Mouse (Mus musculus) ES-Bruce4 (cell line): ENCODE measurements around the gene Luc7l3.

Experiments
- CTCF ChIP-seq: IDR thresholded peaks from one replicate; pipeline ENCODE4 v1.8.1; 2011; ENCODE audit warnings: low read depth, low read length
- EP300 ChIP-seq: IDR thresholded peaks from 2 replicates; pipeline ENCODE4 v1.6.1; 2011; ENCODE audit warnings: low read depth, low read length; ENCODE audit not compliant: insufficient read depth
- POLR2A ChIP-seq: IDR thresholded peaks from one replicate; pipeline ENCODE4 v1.8.1; 2011; ENCODE audit warnings: low read length; ENCODE audit not compliant: insufficient read depth

DNA sequence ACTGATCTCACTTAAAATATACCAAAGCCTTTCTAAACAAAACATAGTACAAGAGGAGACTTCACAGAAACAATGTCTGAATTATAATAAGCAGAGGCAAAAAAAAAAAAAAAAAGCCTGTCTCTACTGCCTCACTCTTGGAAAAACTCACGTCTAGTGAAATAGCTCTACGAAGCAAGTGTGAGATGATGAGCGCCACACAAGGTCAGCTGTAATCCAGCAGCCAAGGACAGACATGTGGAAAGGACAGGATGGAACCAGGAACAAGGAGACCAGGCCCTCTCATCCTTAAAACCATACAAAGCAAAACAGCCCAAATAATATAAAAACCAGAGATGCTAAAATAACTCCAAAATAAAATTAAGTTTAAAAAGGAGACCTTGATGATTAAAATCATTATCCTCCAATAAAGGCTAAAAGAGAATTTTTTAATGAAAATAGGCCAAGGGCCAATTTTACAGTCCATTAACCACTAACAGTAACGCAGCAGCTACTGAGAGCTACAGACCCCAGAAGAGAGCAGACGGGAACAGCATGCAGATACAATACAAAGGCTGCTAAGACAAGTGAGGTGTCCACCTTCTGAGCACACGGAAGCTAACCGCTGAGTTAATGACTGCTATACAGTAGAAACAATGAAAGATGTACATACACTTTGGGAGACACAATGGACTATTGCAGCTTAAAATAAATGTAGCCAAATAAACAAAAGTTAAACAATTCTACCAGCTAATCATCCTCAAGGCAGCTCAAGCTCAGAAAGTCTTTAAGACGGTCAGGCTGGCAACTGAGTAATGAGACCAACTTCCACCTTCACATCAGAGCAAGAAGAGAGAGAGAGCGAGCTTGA, 26.6 kb downstream of the Luc7l3 start:
- TF ChIP-seq CTCF (no peak), POLR2A (no peak), EP300 (no peak)
